29 mouse cellular contexts compared by ENCODE assay signal in genomic region chr6:53493864-53494263, GRCm38 (mm10).
A peak's percentile ranks its signal among the peaks of the same experiment; 100 is the strongest.
DNase-seq lines count a peak whose midpoint lies in the region; ATAC-seq and TF ChIP-seq lines count a peak whose summit lies in the region.
"Had no signal": no experiment of that assay in that cellular context is flagged by ENCODE, and none has a peak within 500 bp of the region (broad histone marks: within the 10 kb centered on the region; RNA-seq: fewer than 3 reads in every experiment).

No protein-coding gene starts in this region.

- H3K4me2 ChIP-seq in limb, embryonic 12.5 days = no peak overlapping the region
- no peak overlapping the region for H3K4me2 ChIP-seq in limb, embryonic 13.5 days (replicated peaks)
- H3K4me2 ChIP-seq: forebrain, embryonic 13.5 days; heart, embryonic 15.5 days; hindbrain, embryonic 13.5 days; kidney, embryonic 15.5 days; liver, embryonic 15.5 days; midbrain, embryonic 12.5 days; neural tube, embryonic 12.5 days had no signal

- peak; percentile 64 for DNase-seq in heart, adult 11 months
- no peak for DNase-seq in heart, adult 2 months
- DNase-seq in limb, embryonic 10.5 days (ENCODE audit: low spot score) = no peak
- peak; percentile 38 for DNase-seq in lung, postnatal 10 days
- no peak for DNase-seq in cerebellum, adult 2 months
- no peak for DNase-seq in kidney, adult 9 months
- DNase-seq: adrenal gland, adult 2 months; adrenal gland, postnatal 36 days; cerebellum, adult 9-10 months; cerebellum, postnatal 36 days; gastrocnemius, postnatal 14 days; heart, postnatal 4 days; kidney, adult 11 months; kidney, postnatal 25 days; left cerebral cortex, postnatal 4 days; thymus, postnatal 14 days had no signal

- no peak for TF ChIP-seq EP300 in heart, adult 2 months (IDR thresholded peaks at IDR 0.05; ENCODE audit: insufficient read depth, low read depth, low read length)

- no peak overlapping the region for H3K27ac ChIP-seq in heart, adult 2 months
- peak overlapping the region; percentile 59; the same call in 1 of the 2 replicates for H3K27ac ChIP-seq in limb, embryonic 12.5 days
- H3K27ac ChIP-seq in limb, embryonic 10.5 days = no peak overlapping the region
- peak overlapping the region; percentile 22; the same call in 1 of the 2 replicates for H3K27ac ChIP-seq in limb, embryonic 13.5 days
- no peak overlapping the region for H3K27ac ChIP-seq in cerebellum, adult 2 months (ENCODE audit: insufficient read depth, low read length)
- H3K27ac ChIP-seq: forebrain, embryonic 13.5 days; heart, embryonic 15.5 days; hindbrain, embryonic 13.5 days; kidney, embryonic 15.5 days; layer of hippocampus, adult 2 months; liver, embryonic 15.5 days; midbrain, embryonic 12.5 days; neural tube, embryonic 12.5 days had no signal

- no peaks in the 10 kb centered on the region for H3K36me3 ChIP-seq in heart, adult 2 months (ENCODE audit: control insufficient read depth, insufficient read depth, low read length)
- H3K36me3 ChIP-seq in limb, embryonic 12.5 days = no peaks in the 10 kb centered on the region
- H3K36me3 ChIP-seq in limb, embryonic 10.5 days = no peaks in the 10 kb centered on the region
- peaks cover 5% of the 10 kb centered on the region; the same call in 1 of the 2 replicates for H3K36me3 ChIP-seq in limb, embryonic 13.5 days
- H3K36me3 ChIP-seq: heart, embryonic 15.5 days; hindbrain, embryonic 13.5 days; kidney, embryonic 15.5 days; liver, embryonic 15.5 days; midbrain, embryonic 12.5 days; neural tube, embryonic 12.5 days had no signal

- H3K9ac ChIP-seq in heart, adult 2 months (ENCODE audit: low read depth, low read length) = no peak overlapping the region
- H3K9ac ChIP-seq in limb, embryonic 12.5 days (replicated peaks) = no peak overlapping the region
- no peak overlapping the region for H3K9ac ChIP-seq in limb, embryonic 13.5 days
- H3K9ac ChIP-seq: forebrain, embryonic 13.5 days; heart, embryonic 15.5 days; hindbrain, embryonic 13.5 days; kidney, embryonic 15.5 days; liver, embryonic 15.5 days; midbrain, embryonic 12.5 days; neural tube, embryonic 12.5 days had no signal

- ATAC-seq in limb, embryonic 12.5 days (ENCODE audit: insufficient number of reproducible peaks, insufficient read depth, low FRiP score, low TSS enrichment, low read depth) = no peak
- no peak for ATAC-seq in limb, embryonic 13.5 days (ENCODE audit: low FRiP score, low read depth)
- ATAC-seq: activated CD4-positive, CD25-positive, alpha-beta regulatory T cell, adult 4 months; forebrain, embryonic 13.5 days had no signal

- 0 out of 2 replicates have a peak, but pooled peaks cover 3% of the 10 kb centered on the region for H3K9me3 ChIP-seq in limb, embryonic 12.5 days
- no peaks in the 10 kb centered on the region for H3K9me3 ChIP-seq in limb, embryonic 10.5 days (replicated peaks)
- no peaks in the 10 kb centered on the region; the same call in 1 of the 2 replicates for H3K9me3 ChIP-seq in limb, embryonic 13.5 days
- H3K9me3 ChIP-seq: forebrain, embryonic 13.5 days; heart, embryonic 15.5 days; hindbrain, embryonic 13.5 days; kidney, embryonic 15.5 days; liver, embryonic 15.5 days; midbrain, embryonic 12.5 days had no signal

- peaks cover 4% of the 10 kb centered on the region for H3K4me1 ChIP-seq in heart, adult 2 months (ENCODE audit: control insufficient read depth, insufficient read depth, low read length)
- H3K4me1 ChIP-seq in limb, embryonic 12.5 days (replicated peaks) = peaks cover 26% of the 10 kb centered on the region
- peaks cover 20% of the 10 kb centered on the region for H3K4me1 ChIP-seq in limb, embryonic 10.5 days
- peaks cover 49% of the 10 kb centered on the region for H3K4me1 ChIP-seq in limb, embryonic 13.5 days
- H3K4me1 ChIP-seq in cerebellum, adult 2 months (ENCODE audit: control insufficient read depth, insufficient read depth, low read length) = no peaks in the 10 kb centered on the region
- H3K4me1 ChIP-seq: hindbrain, embryonic 13.5 days; liver, embryonic 15.5 days; midbrain, embryonic 12.5 days; neural tube, embryonic 12.5 days had no signal

- H3K27me3 ChIP-seq in heart, adult 2 months (ENCODE audit: control insufficient read depth, insufficient read depth, low read length) = no peaks in the 10 kb centered on the region
- H3K27me3 ChIP-seq in limb, embryonic 12.5 days = no peaks in the 10 kb centered on the region
- H3K27me3 ChIP-seq in limb, embryonic 10.5 days (ENCODE audit: low read depth, poor library complexity, severe bottlenecking) = no peaks in the 10 kb centered on the region
- H3K27me3 ChIP-seq in limb, embryonic 13.5 days = no peaks in the 10 kb centered on the region
- no peaks in the 10 kb centered on the region for H3K27me3 ChIP-seq in cerebellum, adult 2 months (ENCODE audit: control insufficient read depth, insufficient read depth, low read length)
- H3K27me3 ChIP-seq: CH12.LX; forebrain, embryonic 13.5 days; heart, embryonic 15.5 days; hindbrain, embryonic 13.5 days; kidney, embryonic 15.5 days; liver, embryonic 15.5 days; midbrain, embryonic 12.5 days; neural tube, embryonic 12.5 days had no signal

- intact Hi-C loops in heart, adult 2 months (cut with DNase I) = no loop called here

- 45% methylated on average over 5 of the region's 5 CpGs for WGBS in heart, adult 2 months
- WGBS in limb, embryonic 12.5 days = 64% methylated on average over 5 of the region's 5 CpGs
- 78% methylated on average over 5 of the region's 5 CpGs for WGBS in limb, embryonic 10.5 days
- 53% methylated on average over 5 of the region's 5 CpGs for WGBS in limb, embryonic 13.5 days
- 83% methylated on average over 5 of the region's 5 CpGs for WGBS in cerebellum, adult 2 months

- no peak for TF ChIP-seq CTCF in heart, adult 2 months (IDR thresholded peaks at IDR 0.05)
- TF ChIP-seq CTCF in cerebellum, adult 2 months (IDR thresholded peaks at IDR 0.05; ENCODE audit: borderline replicate concordance, insufficient read depth, low read depth, low read length) = no peak

- no peak for TF ChIP-seq POLR2A in heart, adult 2 months (IDR thresholded peaks at IDR 0.05; ENCODE audit: insufficient read depth, low read depth, low read length)
- no peak for TF ChIP-seq POLR2A in cerebellum, adult 2 months (IDR thresholded peaks at IDR 0.05; ENCODE audit: borderline replicate concordance, insufficient read depth, low read length)

- no peaks in the 10 kb centered on the region for H3K79me2 ChIP-seq in heart, adult 2 months (replicated peaks; ENCODE audit: control insufficient read depth, insufficient read depth, low read length)

- H3K4me3 ChIP-seq in heart, adult 2 months = no peak overlapping the region
- H3K4me3 ChIP-seq in limb, embryonic 12.5 days (replicated peaks) = no peak overlapping the region
- no peak overlapping the region for H3K4me3 ChIP-seq in limb, embryonic 10.5 days
- H3K4me3 ChIP-seq in limb, embryonic 13.5 days = no peak overlapping the region
- H3K4me3 ChIP-seq in cerebellum, adult 2 months (replicated peaks; ENCODE audit: insufficient read depth, low read depth, low read length) = no peak overlapping the region
- H3K4me3 ChIP-seq: forebrain, embryonic 13.5 days; heart, embryonic 15.5 days; hindbrain, embryonic 13.5 days; kidney, embryonic 15.5 days; layer of hippocampus, adult 2 months; liver, embryonic 15.5 days; midbrain, embryonic 12.5 days; myocyte; neural tube, embryonic 12.5 days had no signal

Comparison
In these comparisons a context has a peak if more than half of its experiments do, and no peak if none do; other contexts are left out.
1. DNase-seq: peak in heart, adult 11 months (single experiment) and lung, postnatal 10 days (single experiment); none in heart, adult 2 months (0 of 2), limb, embryonic 10.5 days (single experiment), cerebellum, adult 2 months (0 of 2) and kidney, adult 9 months (single experiment).
2. H3K27ac ChIP-seq: peak in limb, embryonic 12.5 days (single experiment) and limb, embryonic 13.5 days (single experiment); none in heart, adult 2 months (single experiment), limb, embryonic 10.5 days (single experiment) and cerebellum, adult 2 months (single experiment).